Mouse (Mus musculus): ENCODE data around the gene Rgs9bp.

GRCm38 (mm10) chr7:35530026-35530425 lies 55.4 kb downstream of the Rgs9bp start:
- no peak for TF ChIP-seq MAX (IDR thresholded peaks at IDR 0.05)
- TF ChIP-seq CTCF (IDR thresholded peaks at IDR 0.05; ENCODE audit: control insufficient read depth, insufficient read depth, insufficient read length) = no peak
- no peak for TF ChIP-seq MYOD1 (IDR thresholded peaks at IDR 0.05; ENCODE audit: control insufficient read depth, insufficient read length, low read depth)
- no peak for TF ChIP-seq CEBPB (IDR thresholded peaks at IDR 0.05; ENCODE audit: low read depth)
- no peak for TF ChIP-seq MYOG (IDR thresholded peaks at IDR 0.05; ENCODE audit: control insufficient read depth, extremely low read depth, insufficient read length)

All from C2C12 (cell line).